Mouse (Mus musculus) ES-E14 (cell line): ENCODE measurements around the gene Cars.

ENCODE experiments used
- HCFC1 ChIP-seq: IDR thresholded peaks from 2 replicates; pipeline ENCODE4 v1.6.1; 2012; ENCODE audit warnings: low read length, inconsistent platforms, borderline replicate concordance; ENCODE audit not compliant: insufficient read depth
- MAFK ChIP-seq: IDR thresholded peaks from 2 replicates; pipeline ENCODE4 v1.6.1; 2014; ENCODE audit warnings: mild to moderate bottlenecking, low read depth, low read length, inconsistent platforms; ENCODE audit not compliant: insufficient read depth
- ZNF384 ChIP-seq: IDR thresholded peaks from 2 replicates; pipeline ENCODE4 v1.6.1; 2012; ENCODE audit warnings: low read depth, low read length, inconsistent platforms

DNA sequence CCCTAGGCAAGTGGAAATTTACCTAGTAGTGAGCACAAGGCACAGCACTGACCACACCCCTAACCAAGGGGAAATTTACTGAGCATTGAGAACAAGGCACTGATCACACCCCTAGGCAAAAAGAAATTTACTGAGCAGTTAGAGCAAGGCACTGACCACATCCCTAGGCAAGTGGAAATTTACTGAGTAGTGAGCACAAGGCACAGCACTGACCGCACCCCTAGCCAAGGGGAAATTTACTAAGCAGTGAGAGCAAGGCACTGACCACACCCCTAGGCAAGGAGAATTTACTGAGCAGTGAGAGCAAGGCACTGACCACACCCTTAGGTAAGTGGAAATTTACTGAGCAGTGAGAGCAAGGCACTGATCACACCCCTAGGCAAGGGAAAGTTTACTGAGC lies 36.8 kb upstream of the Cars start:
- TF ChIP-seq MAFK = no peak
- TF ChIP-seq ZNF384 = no peak
- no peak for TF ChIP-seq HCFC1
